Mouse (Mus musculus): ENCODE measurements around the gene Thra. TPM values are rescaled to one million over a fixed set of nuclear protein-coding genes. Genes with fewer than 3 reads are reported as not detected.
A peak's percentile ranks its signal among the peaks of the same experiment; 100 is the strongest.

The Thra gene
- total and polyA plus RNA-seq, 3 experiments, result 22.0 to 50.9 TPM; not detected in 1

DNA sequence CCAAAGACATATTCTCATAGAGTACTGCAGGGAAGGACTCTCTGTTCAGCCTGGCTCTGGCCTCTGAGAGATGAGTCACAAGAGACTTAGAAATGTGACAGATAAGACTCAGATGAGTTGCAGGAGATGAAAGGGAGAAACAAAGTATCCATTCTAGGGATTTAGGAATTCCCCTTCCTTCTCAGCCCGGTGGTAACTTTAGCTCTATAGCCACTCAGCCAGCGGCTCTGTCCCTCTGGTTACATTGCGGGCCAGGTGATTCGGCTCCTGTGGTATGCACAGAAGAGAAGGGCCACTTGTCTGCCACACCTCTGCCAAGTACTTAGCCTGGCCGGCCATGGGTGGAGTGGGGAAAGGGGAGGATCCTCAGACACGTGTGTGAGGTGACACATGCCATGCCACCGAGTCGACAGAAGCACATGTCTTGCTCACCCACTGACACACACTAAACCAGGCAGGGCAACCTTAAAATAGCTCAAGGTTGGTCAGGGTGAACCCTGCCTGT, 32.3 kb downstream of the Thra start (continued):
- peak; percentile 99 for TF ChIP-seq MYC (IDR thresholded peaks at IDR 0.05; ENCODE audit: low read depth, low read length)

DNA sequence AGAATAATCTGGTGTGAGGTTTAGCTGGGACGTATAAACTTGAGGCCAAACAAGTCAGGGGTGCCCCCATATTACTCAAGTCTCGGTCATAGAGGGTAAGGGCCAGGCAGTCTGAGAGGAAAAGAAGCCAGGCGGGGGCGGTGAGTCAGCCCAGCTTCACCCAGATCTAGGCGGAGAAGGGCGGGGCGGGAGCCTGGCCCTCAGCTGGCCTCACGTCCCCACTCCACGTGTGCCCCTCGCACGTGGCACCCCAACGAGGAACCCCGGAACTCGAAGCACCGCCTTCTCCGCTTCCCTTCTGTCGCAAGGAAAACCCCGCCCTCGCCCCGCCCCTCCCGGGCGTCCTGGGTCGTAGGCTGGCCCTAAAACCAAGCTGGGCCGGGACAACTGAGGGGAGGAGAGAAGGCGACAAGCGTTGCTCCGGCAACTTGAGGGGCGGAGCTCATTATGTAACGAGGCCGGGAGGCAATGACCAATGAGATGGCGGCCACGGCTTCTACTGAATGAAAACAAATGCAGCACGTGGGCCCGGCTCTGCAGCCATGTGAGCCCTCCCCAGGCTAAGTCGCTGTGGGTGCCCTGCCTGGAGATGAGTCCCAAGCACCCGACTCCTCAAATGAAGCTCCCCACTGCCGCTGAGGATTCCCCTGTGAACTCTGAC, 33.3 kb downstream of the Thra start:
- H3K4me1 ChIP-seq (ENCODE audit: control insufficient read depth in 1 of 2, insufficient read depth in 2 of 2, low read length in 2 of 2), result peaks cover 24 to 49% of the 10 kb centered on the region in 2 experiments
- H3K9me3 ChIP-seq (replicated peaks; ENCODE audit: insufficient read depth, low read length), result no peaks in the 10 kb centered on the region
- peak overlapping the region; percentile 89 for H3K27ac ChIP-seq (ENCODE audit: control insufficient read depth, low read depth, low read length)
- H3K27me3 ChIP-seq (ENCODE audit: control insufficient read depth in 1 of 2, insufficient read depth in 2 of 2, low read length in 2 of 2), result no peaks in the 10 kb centered on the region
- DNase-seq (ENCODE audit: low read depth, low spot score), result peak; percentile 100
- no peak for TF ChIP-seq TAL1 (IDR thresholded peaks at IDR 0.05; ENCODE audit: low read length)
- peak; percentile 63 for TF ChIP-seq HCFC1 (IDR thresholded peaks at IDR 0.05; ENCODE audit: low read depth, low read length)
- TF ChIP-seq ETS1 (IDR thresholded peaks at IDR 0.05; ENCODE audit: low read depth, low read length), result peak; percentile 90
- TF ChIP-seq POLR2AphosphoS5 (IDR thresholded peaks at IDR 0.05; ENCODE audit: borderline replicate concordance, low read depth, low read length), result no peak
- TF ChIP-seq SIN3A (IDR thresholded peaks at IDR 0.05; ENCODE audit: low read length), result peak; percentile 100
- TF ChIP-seq MAFK (IDR thresholded peaks at IDR 0.05; ENCODE audit: borderline replicate concordance, low read depth, low read length), result no peak
- peak; percentile 92 for TF ChIP-seq BHLHE40 (IDR thresholded peaks at IDR 0.05; ENCODE audit: borderline replicate concordance, low read depth, low read length)
- TF ChIP-seq GABPA (IDR thresholded peaks at IDR 0.05; ENCODE audit: low read depth, low read length), result no peak
- TF ChIP-seq MYC (IDR thresholded peaks at IDR 0.05; ENCODE audit: low read depth, low read length), result peak; percentile 100
- TF ChIP-seq USF2 (IDR thresholded peaks at IDR 0.05; ENCODE audit: borderline replicate concordance in 1 of 2, insufficient read depth in 1 of 2, low read depth in 1 of 2, low read length in 2 of 2), result peak in 1 of 2 experiments; percentile 43; a peak in 1 of 4 replicates
- TF ChIP-seq USF1 (IDR thresholded peaks at IDR 0.05; ENCODE audit: low read depth, low read length), result peak; percentile 87
- peak; percentile 89 for TF ChIP-seq ELF1 (IDR thresholded peaks at IDR 0.05; ENCODE audit: low read depth, low read length)
- peak; percentile 61; the same call in 1 of the 2 replicates for TF ChIP-seq TBP (IDR thresholded peaks at IDR 0.05; ENCODE audit: low read depth, low read length)
- peak; percentile 28 to 63; a peak in 1 of 4 replicates for TF ChIP-seq POLR2A (IDR thresholded peaks at IDR 0.05; ENCODE audit: control insufficient read depth in 1 of 2, insufficient read depth in 1 of 2, low read depth in 1 of 2, low read length in 2 of 2, poor library complexity in 1 of 2)
- peak; percentile 80; the same call in 1 of the 2 replicates for TF ChIP-seq MAZ (IDR thresholded peaks at IDR 0.05; ENCODE audit: low read depth, low read length)
- peak; percentile 20; the same call in 1 of the 2 replicates for TF ChIP-seq TCF12 (IDR thresholded peaks at IDR 0.05; ENCODE audit: low read depth, low read length)
- TF ChIP-seq EP300 (IDR thresholded peaks at IDR 0.05; ENCODE audit: low read depth in 1 of 2, low read length in 2 of 2), result peak in 1 of 2 experiments; percentile 52; a peak in 2 of 4 replicates
- TF ChIP-seq RCOR1 (IDR thresholded peaks at IDR 0.05; ENCODE audit: low read depth, low read length), result no peak
- TF ChIP-seq MXI1 (IDR thresholded peaks at IDR 0.05; ENCODE audit: low read depth, low read length), result peak; percentile 100
- peak; percentile 99 for TF ChIP-seq MAX (IDR thresholded peaks at IDR 0.05; ENCODE audit: low read length)
- H3K79me2 ChIP-seq (ENCODE audit: control insufficient read depth, insufficient read depth, low read length, poor library complexity), result no peaks in the 10 kb centered on the region; the same call in 1 of the 2 replicates
- H3K36me3 ChIP-seq (ENCODE audit: control insufficient read depth in 1 of 2, insufficient read depth in 2 of 2, low read length in 2 of 2), result peaks cover 0 to 29% of the 10 kb centered on the region in 2 experiments; a peak in 2 of 4 replicates
- peak overlapping the region; percentile 59 for H3K9ac ChIP-seq (ENCODE audit: control insufficient read depth, low read depth, low read length, poor library complexity, severe bottlenecking)
- H3K4me3 ChIP-seq (ENCODE audit: control insufficient read depth in 1 of 2, insufficient read depth in 1 of 2, low read depth in 2 of 2, low read length in 2 of 2), result peak overlapping the region; percentile 38 to 41

All from MEL (cell line).